Mouse (Mus musculus) left cerebral cortex, adult 2 months (tissue): ENCODE results near the gene Wwp2. TPM values are rescaled to one million over a fixed set of nuclear protein-coding genes. Genes with fewer than 3 reads are reported as not detected.

ENCODE experiments used
- DNase-seq, 2 experiments: peaks; one replicate each; pipeline ENCODE4 v3.0.0; 2021 to 2022; ENCODE audit warnings: low spot score in 2 of 2, mixed read lengths in 1 of 2; ENCODE audit errors: extremely low spot score in 1 of 2
- H3K27ac ChIP-seq: fragments of 200-600 bp; 2 replicates; pipeline ENCODE4 v1.8.1; 2022
- H3K4me3 ChIP-seq: fragments of 200-600 bp; 2 replicates; pipeline ENCODE4 v1.8.1; 2022
- CTCF ChIP-seq: fragments of 200-600 bp; IDR thresholded peaks from 2 replicates; pipeline ENCODE4 v1.8.1; 2022; ENCODE audit warnings: antibody characterized with exemption, mild to moderate bottlenecking, moderate library complexity
- intact Hi-C: fragments of 180-260 bp; cut with DNase I; formaldehyde crosslinking; loops from one replicate; pipeline ENCODE4 v1.15.1; 2025
- total RNA-seq, 2 experiments: library from RNA; stranded (reverse); gene quantifications; 2 replicates each; pipeline ENCODE4 v1.2.3; 2021

Gene Wwp2
- total RNA-seq, 2 experiments from 2014 or later = 34.4 to 39.3 TPM

- Histone ChIP-seq H3K27ac (peak overlapping the region; percentile 85), H3K4me3 (peak overlapping the region; percentile 94)
- TF ChIP-seq CTCF = no peak
- intact Hi-C loops = no loop called here
- no peak for DNase-seq
Measured at GRCm38 (mm10) chr8:107436841-107437421, 766 bp downstream of the Wwp2 start.

GRCm38 (mm10) chr8:107437711-107438110 lies 1.5 kb downstream of the Wwp2 start:
- H3K27ac ChIP-seq = no peak overlapping the region
- no peak overlapping the region for H3K4me3 ChIP-seq
- no peak for DNase-seq
- intact Hi-C loops = no loop called here
- no peak for TF ChIP-seq CTCF

GRCm38 (mm10) chr8:107439880-107440625 lies 3.9 kb downstream of the Wwp2 start:
- intact Hi-C loops = no loop called here
- DNase-seq = no peak
- TF ChIP-seq CTCF = no peak
- no peak overlapping the region for H3K4me3 ChIP-seq
- no peak overlapping the region for H3K27ac ChIP-seq

GRCm38 (mm10) chr8:107444626-107445025 lies 8.5 kb downstream of the Wwp2 start:
- DNase-seq = no peak
- TF ChIP-seq CTCF = no peak
- H3K4me3 ChIP-seq = no peak overlapping the region
- intact Hi-C loops = no loop called here
- no peak overlapping the region for H3K27ac ChIP-seq

GRCm38 (mm10) chr8:107447713-107448112 lies 11.5 kb downstream of the Wwp2 start:
- intact Hi-C loops = no loop called here
- DNase-seq = no peak
- H3K4me3 ChIP-seq = no peak overlapping the region
- TF ChIP-seq CTCF = no peak
- no peak overlapping the region for H3K27ac ChIP-seq

GRCm38 (mm10) chr8:107448382-107448889 lies 12.3 kb downstream of the Wwp2 start:
- DNase-seq = no peak
- intact Hi-C loops = no loop called here
- Histone ChIP-seq H3K27ac (no peak overlapping the region), H3K4me3 (no peak overlapping the region)
- TF ChIP-seq CTCF = no peak

GRCm38 (mm10) chr8:107449130-107449529 lies 13.0 kb downstream of the Wwp2 start:
- DNase-seq = no peak
- Histone ChIP-seq H3K4me3 (no peak overlapping the region), H3K27ac (no peak overlapping the region)
- TF ChIP-seq CTCF = no peak
- intact Hi-C loops = no loop called here

GRCm38 (mm10) chr8:107449655-107450054 lies 13.5 kb downstream of the Wwp2 start:
- no peak overlapping the region for H3K4me3 ChIP-seq
- no peak overlapping the region for H3K27ac ChIP-seq
- no peak for DNase-seq
- no peak for TF ChIP-seq CTCF
- intact Hi-C loops = no loop called here

- no peak for DNase-seq
- Histone ChIP-seq H3K27ac (no peak overlapping the region), H3K4me3 (no peak overlapping the region)
- no peak for TF ChIP-seq CTCF
- intact Hi-C loops = no loop called here
Measured at GRCm38 (mm10) chr8:107451414-107452066, 15.4 kb downstream of the Wwp2 start.

- no peak overlapping the region for H3K27ac ChIP-seq
- intact Hi-C loops = no loop called here
- no peak overlapping the region for H3K4me3 ChIP-seq
- DNase-seq = no peak
- no peak for TF ChIP-seq CTCF
Measured at GRCm38 (mm10) chr8:107453386-107453785, 17.2 kb downstream of the Wwp2 start.

GRCm38 (mm10) chr8:107455268-107455667 lies 19.1 kb downstream of the Wwp2 start:
- Histone ChIP-seq H3K4me3 (no peak overlapping the region), H3K27ac (no peak overlapping the region)
- DNase-seq = peak; percentile 32 to 33
- TF ChIP-seq CTCF = peak; percentile 97
- intact Hi-C loops = loop anchor here (1.0 kb wide), 2 partner anchors 117 to 121 kb away; no protein-coding TSS in a partner anchor

- intact Hi-C loops = no loop called here
- no peak overlapping the region for H3K4me3 ChIP-seq
- no peak overlapping the region for H3K27ac ChIP-seq
- no peak for TF ChIP-seq CTCF
- DNase-seq = no peak
Measured at GRCm38 (mm10) chr8:107457725-107458124, 21.6 kb downstream of the Wwp2 start.
